Mouse (Mus musculus): ENCODE measurements at regions not wholly inside any gene's neighbourhood (a gene's known extent, or its start where the extent isn't known, plus 50 kb on each side); places are given as distances from the start of the nearest gene placed in this dataset.

GRCm38 (mm10) chr4:71369276-71369675 lies 388.5 kb downstream of the Gm11232 start:
- TF ChIP-seq CTCF (IDR thresholded peaks at IDR 0.05; ENCODE audit: control insufficient read depth, insufficient read depth, insufficient read length), result no peak
- TF ChIP-seq MAX (IDR thresholded peaks at IDR 0.05), result no peak
- no peak for TF ChIP-seq USF1 (IDR thresholded peaks at IDR 0.05; ENCODE audit: low read depth)
- TF ChIP-seq CEBPB (IDR thresholded peaks at IDR 0.05; ENCODE audit: low read depth), result no peak
- no peak for TF ChIP-seq MYOG (IDR thresholded peaks at IDR 0.05; ENCODE audit: control insufficient read depth, extremely low read depth, insufficient read length)
- no peak for TF ChIP-seq MYOD1 (IDR thresholded peaks at IDR 0.05; ENCODE audit: control insufficient read depth, insufficient read length, low read depth)
